8 mouse cellular contexts compared by ENCODE assay signal in the genomic region with DNA sequence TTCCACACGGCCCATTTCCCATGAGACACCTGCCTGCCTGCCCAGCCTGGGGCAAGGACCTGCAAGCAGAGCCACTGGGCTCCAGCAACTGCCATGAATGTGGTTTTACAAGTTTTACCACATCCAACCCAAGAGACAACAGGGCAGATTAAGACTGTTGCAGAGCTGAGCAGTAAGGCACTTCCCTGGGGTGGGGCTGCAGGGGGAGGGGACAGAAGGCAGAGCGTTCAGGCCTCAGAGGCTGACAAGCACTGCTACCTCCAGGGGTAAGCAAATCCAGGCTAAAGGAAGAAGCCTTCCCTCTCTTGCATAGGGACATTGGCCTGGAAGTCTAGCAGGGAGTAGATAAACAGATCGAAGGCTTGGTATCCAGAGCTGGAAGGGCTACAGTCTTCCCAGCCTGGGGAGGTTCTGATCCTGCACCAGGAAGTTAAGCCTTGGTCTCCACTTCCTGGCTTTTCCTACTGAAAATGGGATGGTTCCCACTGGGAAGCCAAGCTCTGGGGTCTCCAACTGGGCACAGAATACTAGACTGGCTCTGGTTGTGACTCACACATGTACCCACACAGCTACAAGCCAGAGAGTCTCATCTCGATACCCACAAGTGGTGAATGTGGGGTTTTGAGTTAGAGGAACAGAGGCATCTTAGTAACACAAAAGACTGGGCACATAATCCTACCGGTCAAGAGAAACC. TPM values are rescaled to one million over a fixed set of nuclear protein-coding genes. Genes with fewer than 3 reads are reported as not detected.
A peak's percentile ranks its signal among the peaks of the same experiment; 100 is the strongest.
DNase-seq lines count a peak whose midpoint lies in the region; ATAC-seq and TF ChIP-seq lines count a peak whose summit lies in the region.

No protein-coding gene starts in this region.

- 25% methylated on average over 5 of the region's 5 CpGs for WGBS in embryonic facial prominence, embryonic 11.5 days
- WGBS in hindbrain, postnatal 0 days = 33% methylated on average over 5 of the region's 5 CpGs
- 34% methylated on average over 5 of the region's 5 CpGs for WGBS in neural tube, embryonic 13.5 days

- ATAC-seq in embryonic facial prominence, embryonic 11.5 days (replicated peaks; ENCODE audit: insufficient number of reproducible peaks, low FRiP score, low TSS enrichment, low read depth) = no peak
- no peak for ATAC-seq in hindbrain, postnatal 0 days
- ATAC-seq in neural tube, embryonic 13.5 days (ENCODE audit: low read depth) = no peak
- ATAC-seq in monocyte, adult 5-6 weeks (replicated peaks; ENCODE audit: insufficient number of reproducible peaks, low FRiP score, low TSS enrichment, poor library complexity, severe bottlenecking) = no peak

- no peaks in the 10 kb centered on the region for H3K36me3 ChIP-seq in embryonic facial prominence, embryonic 11.5 days (replicated peaks; ENCODE audit: control insufficient read depth, insufficient read depth, low read depth, low read length)
- H3K36me3 ChIP-seq in hindbrain, postnatal 0 days (ENCODE audit: insufficient read depth, low read length) = peaks cover 3% of the 10 kb centered on the region; the same call in 1 of the 2 replicates
- peaks cover 34% of the 10 kb centered on the region for H3K36me3 ChIP-seq in neural tube, embryonic 13.5 days

- H3K4me3 ChIP-seq in embryonic facial prominence, embryonic 11.5 days (ENCODE audit: low read depth, low read length) = peak overlapping the region; percentile 88
- H3K4me3 ChIP-seq in hindbrain, postnatal 0 days (ENCODE audit: low read length) = peak overlapping the region; percentile 81
- H3K4me3 ChIP-seq in neural tube, embryonic 13.5 days = peak overlapping the region; percentile 80

- H3K27me3 ChIP-seq in embryonic facial prominence, embryonic 11.5 days (ENCODE audit: control insufficient read depth, insufficient read depth, low read length) = no peaks in the 10 kb centered on the region
- H3K27me3 ChIP-seq in hindbrain, postnatal 0 days (ENCODE audit: insufficient read depth, low read length) = no peaks in the 10 kb centered on the region
- no peaks in the 10 kb centered on the region for H3K27me3 ChIP-seq in neural tube, embryonic 13.5 days

- DNase-seq in spleen, postnatal 36 days (ENCODE audit: low spot score in 2 of 2) = peak; percentile 65 to 66
- DNase-seq in spleen, adult 12 weeks (ENCODE audit: low spot score) = no peak
- DNase-seq in embryonic facial prominence, embryonic 11.5 days (ENCODE audit: low spot score) = peak; percentile 38
- no peak for DNase-seq in hindbrain, postnatal 0 days (ENCODE audit: low spot score)
- peak; percentile 61 to 78 for DNase-seq in lung, adult 18-20 months
- DNase-seq in ovary, postnatal 14 days (ENCODE audit: low spot score) = no peak

- H3K4me1 ChIP-seq in embryonic facial prominence, embryonic 11.5 days (ENCODE audit: control insufficient read depth, insufficient read depth, low read length) = peaks cover 4% of the 10 kb centered on the region; the same call in 1 of the 2 replicates
- H3K4me1 ChIP-seq in hindbrain, postnatal 0 days (ENCODE audit: insufficient read depth, low read length) = peaks cover 15% of the 10 kb centered on the region
- H3K4me1 ChIP-seq in neural tube, embryonic 13.5 days (replicated peaks) = peaks cover 53% of the 10 kb centered on the region

- no peaks in the 10 kb centered on the region for H3K9me3 ChIP-seq in embryonic facial prominence, embryonic 11.5 days (replicated peaks; ENCODE audit: control insufficient read depth, low read length)
- no peaks in the 10 kb centered on the region for H3K9me3 ChIP-seq in hindbrain, postnatal 0 days (ENCODE audit: low read length)
- no peaks in the 10 kb centered on the region for H3K9me3 ChIP-seq in neural tube, embryonic 13.5 days

- peak overlapping the region; percentile 92 for H3K27ac ChIP-seq in embryonic facial prominence, embryonic 11.5 days (replicated peaks; ENCODE audit: low read depth, low read length)
- H3K27ac ChIP-seq in hindbrain, postnatal 0 days = peak overlapping the region; percentile 98
- H3K27ac ChIP-seq in neural tube, embryonic 13.5 days (replicated peaks) = peak overlapping the region; percentile 99

- peak overlapping the region; percentile 76 for H3K9ac ChIP-seq in embryonic facial prominence, embryonic 11.5 days (replicated peaks; ENCODE audit: low read length)
- H3K9ac ChIP-seq in hindbrain, postnatal 0 days (replicated peaks; ENCODE audit: low read length) = peak overlapping the region; percentile 89
- peak overlapping the region; percentile 91 for H3K9ac ChIP-seq in neural tube, embryonic 13.5 days

- peak overlapping the region; percentile 83 for H3K4me2 ChIP-seq in embryonic facial prominence, embryonic 11.5 days (ENCODE audit: low read depth, low read length)
- peak overlapping the region; percentile 63 for H3K4me2 ChIP-seq in hindbrain, postnatal 0 days (ENCODE audit: low read depth, low read length)
- peak overlapping the region; percentile 91 for H3K4me2 ChIP-seq in neural tube, embryonic 13.5 days

- TF ChIP-seq CTCF in hindbrain, postnatal 0 days (IDR thresholded peaks at IDR 0.05; ENCODE audit: low read depth) = no peak

RNA-seq across cellular contexts. Expression of a gene that starts 1.8 kb away (rescaled TPM):
- 26.2 and 26.4 TPM in 2 replicates for polyA plus RNA-seq in embryonic facial prominence, embryonic 11.5 days (2014; fragmentation: Nextera tagmentation; extraction: Ambion mirVana)
- total RNA-seq in hindbrain, postnatal 0 days (2014; rRNA removed) = 37.6 and 38.8 TPM in 2 replicates
- 66.3 and 66.6 TPM in 2 replicates for polyA plus RNA-seq in hindbrain, postnatal 0 days (2015; fragmentation: Nextera tagmentation; extraction: Ambion mirVana)
- polyA plus RNA-seq in neural tube, embryonic 13.5 days (2015; fragmentation: Nextera tagmentation; extraction: Ambion mirVana) = 54.4 and 66.3 TPM in 2 replicates
- 11.3 to 32.6 TPM (median 13.8 TPM) in 3 replicates for total RNA-seq in monocyte, adult 5-6 weeks (2017)

RNA-seq across cellular contexts. Expression of a gene that starts 7.7 kb away (rescaled TPM):
- polyA plus RNA-seq in embryonic facial prominence, embryonic 11.5 days (2014; fragmentation: Nextera tagmentation; extraction: Ambion mirVana) = 67.9 and 72.2 TPM in 2 replicates
- 217 and 235 TPM in 2 replicates for total RNA-seq in hindbrain, postnatal 0 days (2014; rRNA removed)
- 123 and 126 TPM in 2 replicates for polyA plus RNA-seq in hindbrain, postnatal 0 days (2015; fragmentation: Nextera tagmentation; extraction: Ambion mirVana)
- 105 and 110 TPM in 2 replicates for polyA plus RNA-seq in neural tube, embryonic 13.5 days (2015; fragmentation: Nextera tagmentation; extraction: Ambion mirVana)
- 29.3 to 42.2 TPM (median 41.6 TPM) in 3 replicates for total RNA-seq in monocyte, adult 5-6 weeks (2017)

RNA-seq across cellular contexts. Expression of a gene that starts 43.1 kb away (rescaled TPM):
- polyA plus RNA-seq in embryonic facial prominence, embryonic 11.5 days (2014; fragmentation: Nextera tagmentation; extraction: Ambion mirVana) = 0.28 TPM in 1 of 2 replicates, not detected in the other
- 0.47 TPM in 1 of 2 replicates, not detected in the other for total RNA-seq in hindbrain, postnatal 0 days (2014; rRNA removed)
- polyA plus RNA-seq in hindbrain, postnatal 0 days (2015; fragmentation: Nextera tagmentation; extraction: Ambion mirVana) = 0.29 and 0.31 TPM in 2 replicates
- 0.42 and 0.52 TPM in 2 replicates for polyA plus RNA-seq in neural tube, embryonic 13.5 days (2015; fragmentation: Nextera tagmentation; extraction: Ambion mirVana)
- total RNA-seq in monocyte, adult 5-6 weeks (2017) = 1.3 TPM in 1 of 3 replicates, not detected in the others

Comparison
In these comparisons a context has a peak if more than half of its experiments do, and no peak if none do; other contexts are left out.
1. DNase-seq: peak in spleen, postnatal 36 days (2 of 2), embryonic facial prominence, embryonic 11.5 days (single experiment) and lung, adult 18-20 months (2 of 2); none in spleen, adult 12 weeks (single experiment), hindbrain, postnatal 0 days (single experiment) and ovary, postnatal 14 days (single experiment).
2. Peak in every context shown above with its lines, with median percentiles within 50 percentile points of each other: H3K27ac ChIP-seq, H3K4me2 ChIP-seq, H3K4me3 ChIP-seq and H3K9ac ChIP-seq.